Mouse (Mus musculus) 416B (cell line): Measurements from ENCODE around the gene E030025P04Rik.

Experiments
- DNase-seq: peaks from one replicate; pipeline ENCODE4 v3.0.0; 2011; ENCODE audit warnings: low read depth

Gene E030025P04Rik

GRCm38 (mm10) chr11:109100266-109100665 is 43.9 kb downstream of the E030025P04Rik start:
- DNase-seq, result peak; percentile 64

GRCm38 (mm10) chr11:109091821-109092220 is 52.3 kb downstream of the E030025P04Rik start:
- DNase-seq, result no peak
